Mouse (Mus musculus): Measurements from ENCODE around the gene Pofut2.

The Pofut2 gene

DNA sequence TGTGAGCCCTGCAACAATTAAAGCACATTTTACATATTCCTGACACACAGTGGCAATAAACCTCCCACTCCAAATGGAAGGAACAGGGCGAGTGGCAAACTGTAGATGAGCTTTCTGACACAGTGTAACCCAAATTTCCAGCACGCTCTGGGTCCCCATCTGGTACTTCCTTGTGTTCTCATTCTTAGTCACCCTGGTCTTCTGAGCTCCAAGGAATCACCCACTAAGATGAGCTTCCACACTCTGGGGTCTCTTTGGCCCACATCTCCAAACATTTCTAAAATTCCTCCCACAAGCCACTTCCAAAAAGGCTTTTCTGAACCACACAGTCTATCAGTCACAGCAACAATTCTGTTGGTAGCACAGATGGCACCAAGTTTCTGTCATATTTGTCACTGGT lies 56.7 kb downstream of the Pofut2 start:
- DNase-seq (ENCODE audit: low spot score in 2 of 2) = no peak

Measured in spleen, postnatal 14 days (tissue).